Mouse (Mus musculus): ENCODE data around the gene Chst7. TPM values are rescaled to one million over a fixed set of nuclear protein-coding genes. Genes with fewer than 3 reads are reported as not detected.

Gene Chst7
- polyA plus RNA-seq, 1 experiment = 1.7 TPM

DNA sequence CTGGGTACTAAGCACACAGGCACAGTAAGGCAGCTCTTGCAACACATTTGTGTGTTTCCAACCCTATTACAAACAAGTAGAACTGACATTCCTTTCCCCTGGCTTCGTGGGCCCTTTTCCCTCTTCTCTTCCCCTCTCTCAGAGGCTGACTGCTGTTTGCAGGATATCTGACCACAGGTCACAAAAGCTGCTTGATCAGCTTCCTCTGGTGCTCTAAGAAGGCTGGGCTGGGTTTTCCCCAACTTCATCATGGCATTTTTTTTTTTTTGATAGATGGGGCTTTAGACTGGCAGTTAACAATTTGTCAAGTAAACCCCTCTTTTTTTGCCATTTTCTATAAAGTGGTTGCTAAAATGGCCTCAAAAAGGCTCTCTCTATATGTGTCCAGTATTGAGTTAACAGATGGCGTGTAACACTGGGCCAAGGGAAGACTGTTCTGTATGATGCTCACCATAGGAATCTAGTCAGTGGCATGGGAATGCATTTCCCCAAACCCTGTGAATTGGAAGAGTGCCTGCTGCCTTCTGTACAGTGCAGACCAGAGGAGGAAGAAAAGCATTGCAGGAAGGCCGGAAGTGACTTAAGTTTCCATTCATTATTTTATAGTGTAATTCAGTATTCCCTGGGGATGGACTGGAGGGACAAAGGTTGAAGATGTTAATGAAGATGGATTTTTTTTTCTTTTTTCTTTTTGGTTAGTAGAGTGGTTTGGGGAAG is 2.6 kb downstream of the Chst7 start:
- Histone ChIP-seq H3K4me2 (ENCODE audit: low read depth) (no peak overlapping the region), H3ac (ENCODE audit: control insufficient read depth, insufficient read length) (no peak overlapping the region), H3K4me3 (no peak overlapping the region), H3K36me3 (ENCODE audit: control insufficient read depth, insufficient read depth) (no peaks in the 10 kb centered on the region), H3K79me2 (ENCODE audit: control insufficient read depth, insufficient read depth) (no peaks in the 10 kb centered on the region), H3K27me3 (ENCODE audit: control insufficient read depth, insufficient read depth, insufficient read length) (no peaks in the 10 kb centered on the region)
- TF ChIP-seq CEBPB (IDR thresholded peaks at IDR 0.05; ENCODE audit: insufficient read depth, poor library complexity, severe bottlenecking) (no peak), REST (IDR thresholded peaks at IDR 0.05; ENCODE audit: insufficient read depth, insufficient read length) (no peak), TCF12 (IDR thresholded peaks at IDR 0.05; ENCODE audit: insufficient read depth, poor library complexity, severe bottlenecking) (no peak), TCF3 (IDR thresholded peaks at IDR 0.05; ENCODE audit: insufficient read length, low read depth) (no peak), MYOG (IDR thresholded peaks at IDR 0.05; ENCODE audit: control insufficient read depth in 1 of 3, insufficient read depth in 1 of 3, insufficient read length in 2 of 3, low read depth in 2 of 3) (no peak), SRF (IDR thresholded peaks at IDR 0.05; ENCODE audit: control insufficient read depth, insufficient read length, low read depth) (no peak), MYOD1 (IDR thresholded peaks at IDR 0.05; ENCODE audit: control insufficient read depth in 1 of 3, insufficient read length in 2 of 3, low read depth in 2 of 3) (no peak), MAX (IDR thresholded peaks at IDR 0.05; ENCODE audit: low read depth) (no peak), POLR2AphosphoS2 (IDR thresholded peaks at IDR 0.05; ENCODE audit: insufficient read length, low read depth) (no peak), E2F4 (IDR thresholded peaks at IDR 0.05; ENCODE audit: insufficient read depth) (no peak), USF1 (IDR thresholded peaks at IDR 0.05; ENCODE audit: low read depth) (no peak), POLR2A (IDR thresholded peaks at IDR 0.05; ENCODE audit: insufficient read length, low read depth) (no peak)

DNA sequence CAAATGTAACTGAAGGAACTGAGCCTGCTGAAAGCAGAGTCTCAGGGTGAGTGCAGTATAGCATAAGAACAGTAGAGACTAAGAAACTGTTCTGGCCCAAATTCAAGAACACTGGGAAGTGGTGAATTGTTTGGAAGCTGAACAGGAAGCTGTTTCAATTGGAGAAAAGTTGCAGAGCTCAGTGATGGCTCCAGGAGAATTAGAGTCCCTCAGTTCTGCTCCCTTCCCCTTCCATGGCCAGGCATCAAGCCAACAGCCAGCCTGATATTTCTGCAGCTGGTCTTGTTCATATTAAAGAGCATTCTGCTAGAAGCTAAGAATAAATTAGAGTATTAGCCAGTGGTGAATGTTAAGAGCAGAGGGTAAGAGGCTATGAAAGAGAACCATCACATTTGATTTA is 7.3 kb downstream of the Chst7 start:
- Histone ChIP-seq H3K79me2 (ENCODE audit: control insufficient read depth, insufficient read depth) (no peaks in the 10 kb centered on the region), H3K36me3 (ENCODE audit: control insufficient read depth, insufficient read depth) (no peaks in the 10 kb centered on the region), H3K4me3 (no peak overlapping the region), H3K27me3 (ENCODE audit: control insufficient read depth, insufficient read depth, insufficient read length) (no peaks in the 10 kb centered on the region), H3ac (ENCODE audit: control insufficient read depth, insufficient read length) (no peak overlapping the region), H3K4me2 (ENCODE audit: low read depth) (no peak overlapping the region)
- TF ChIP-seq MYOG (IDR thresholded peaks at IDR 0.05; ENCODE audit: control insufficient read depth in 1 of 3, insufficient read depth in 1 of 3, insufficient read length in 2 of 3, low read depth in 2 of 3) (no peak), REST (IDR thresholded peaks at IDR 0.05; ENCODE audit: insufficient read depth, insufficient read length) (no peak)

DNA sequence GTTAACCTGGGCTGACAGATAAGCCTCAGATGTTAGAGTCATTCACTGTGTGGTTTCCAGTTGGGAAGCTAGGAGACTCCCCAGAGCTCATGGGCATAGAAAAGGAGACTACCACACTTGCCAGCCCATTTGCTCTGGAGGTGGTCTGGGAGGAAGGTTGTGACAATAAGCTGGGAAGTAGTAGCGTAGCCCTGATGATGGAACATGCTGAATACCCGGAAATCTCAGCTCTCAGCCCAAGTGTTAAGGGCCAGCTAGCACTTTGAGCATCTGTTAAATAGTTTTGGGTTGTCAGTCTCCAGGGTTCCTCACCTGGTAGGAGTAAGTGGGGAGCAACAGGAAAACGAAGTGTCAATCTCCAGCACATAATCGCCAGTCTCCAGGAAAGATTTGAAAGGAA is 10.8 kb downstream of the Chst7 start:
- no peak for TF ChIP-seq E2F4 (IDR thresholded peaks at IDR 0.05; ENCODE audit: insufficient read depth)
- TF ChIP-seq REST (IDR thresholded peaks at IDR 0.05; ENCODE audit: insufficient read depth, insufficient read length) = no peak
- no peak for TF ChIP-seq USF1 (IDR thresholded peaks at IDR 0.05; ENCODE audit: low read depth)
- TF ChIP-seq CEBPB (IDR thresholded peaks at IDR 0.05; ENCODE audit: insufficient read depth, poor library complexity, severe bottlenecking) = no peak
- TF ChIP-seq POLR2A (IDR thresholded peaks at IDR 0.05; ENCODE audit: insufficient read length, low read depth) = no peak
- no peak for TF ChIP-seq TCF12 (IDR thresholded peaks at IDR 0.05; ENCODE audit: insufficient read depth, poor library complexity, severe bottlenecking)
- TF ChIP-seq MYOD1 (IDR thresholded peaks at IDR 0.05; ENCODE audit: control insufficient read depth in 1 of 3, insufficient read length in 2 of 3, low read depth in 2 of 3) = no peak
- TF ChIP-seq POLR2AphosphoS2 (IDR thresholded peaks at IDR 0.05; ENCODE audit: insufficient read length, low read depth) = no peak
- no peak for TF ChIP-seq TCF3 (IDR thresholded peaks at IDR 0.05; ENCODE audit: insufficient read length, low read depth)
- TF ChIP-seq SRF (IDR thresholded peaks at IDR 0.05; ENCODE audit: control insufficient read depth, insufficient read length, low read depth) = no peak
- no peak for TF ChIP-seq MAX (IDR thresholded peaks at IDR 0.05; ENCODE audit: low read depth)
- no peak for TF ChIP-seq MYOG (IDR thresholded peaks at IDR 0.05; ENCODE audit: control insufficient read depth in 1 of 3, insufficient read depth in 1 of 3, insufficient read length in 2 of 3, low read depth in 2 of 3)
- Histone ChIP-seq H3K4me3 (no peak overlapping the region), H3K36me3 (ENCODE audit: control insufficient read depth, insufficient read depth) (no peaks in the 10 kb centered on the region), H3K4me2 (ENCODE audit: low read depth) (no peak overlapping the region), H3ac (ENCODE audit: control insufficient read depth, insufficient read length) (no peak overlapping the region), H3K27me3 (ENCODE audit: control insufficient read depth, insufficient read depth, insufficient read length) (no peaks in the 10 kb centered on the region), H3K79me2 (ENCODE audit: control insufficient read depth, insufficient read depth) (no peaks in the 10 kb centered on the region)

DNA sequence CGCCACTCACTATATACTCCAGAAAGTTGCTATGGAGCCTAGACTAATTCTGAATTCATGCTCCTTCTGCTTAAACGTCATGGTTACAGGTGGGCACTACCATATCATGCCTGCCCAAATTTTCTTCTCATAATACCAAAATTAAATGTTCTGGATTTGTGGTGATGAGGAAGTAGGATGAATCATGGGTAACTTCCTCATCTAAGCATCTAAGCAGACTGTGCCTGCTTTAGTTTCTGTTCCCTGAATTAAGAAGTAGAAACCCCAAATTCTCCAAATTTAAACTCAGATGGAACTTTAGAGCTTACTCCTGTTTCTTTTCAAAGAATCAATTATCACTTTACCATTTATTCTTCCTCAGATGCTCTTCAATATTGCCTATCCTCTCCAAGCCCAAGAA is 58.4 kb downstream of the Chst7 start:
- Histone ChIP-seq H3K36me3 (ENCODE audit: control insufficient read depth, insufficient read depth) (no peaks in the 10 kb centered on the region), H3K27me3 (ENCODE audit: control insufficient read depth, insufficient read depth, insufficient read length) (no peaks in the 10 kb centered on the region), H3ac (ENCODE audit: control insufficient read depth, insufficient read length) (no peak overlapping the region), H3K4me3 (no peak overlapping the region), H3K4me2 (ENCODE audit: low read depth) (no peak overlapping the region), H3K79me2 (ENCODE audit: control insufficient read depth, insufficient read depth) (no peaks in the 10 kb centered on the region)
- no peak for TF ChIP-seq MYOG (IDR thresholded peaks at IDR 0.05; ENCODE audit: control insufficient read depth in 1 of 3, insufficient read depth in 1 of 3, insufficient read length in 2 of 3, low read depth in 2 of 3)

DNA sequence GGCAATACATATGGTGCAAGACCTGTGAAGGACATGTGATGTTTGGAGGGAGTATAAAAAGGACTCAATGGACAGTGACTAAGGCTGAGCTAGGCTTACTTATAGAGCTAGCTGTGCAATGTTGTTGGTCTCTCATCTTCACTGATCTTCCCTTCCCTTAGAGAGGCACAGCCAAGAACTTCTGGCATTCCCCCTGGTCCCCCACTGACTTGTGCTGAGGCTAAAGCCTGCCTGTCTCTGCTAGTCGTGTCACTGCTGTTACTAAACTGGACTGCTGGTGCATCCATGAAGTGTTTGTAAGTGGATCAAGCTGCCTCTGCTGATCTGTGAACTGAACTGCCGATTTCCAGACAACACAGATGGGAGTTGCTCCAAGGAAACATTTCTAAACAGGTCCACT is 66.1 kb downstream of the Chst7 start:
- no peak for TF ChIP-seq POLR2AphosphoS2 (IDR thresholded peaks at IDR 0.05; ENCODE audit: insufficient read length, low read depth)
- no peak for TF ChIP-seq MYOG (IDR thresholded peaks at IDR 0.05; ENCODE audit: control insufficient read depth in 1 of 3, insufficient read depth in 1 of 3, insufficient read length in 2 of 3, low read depth in 2 of 3)
- TF ChIP-seq CEBPB (IDR thresholded peaks at IDR 0.05; ENCODE audit: insufficient read depth, poor library complexity, severe bottlenecking) = no peak
- TF ChIP-seq TCF12 (IDR thresholded peaks at IDR 0.05; ENCODE audit: insufficient read depth, poor library complexity, severe bottlenecking) = no peak
- TF ChIP-seq E2F4 (IDR thresholded peaks at IDR 0.05; ENCODE audit: insufficient read depth) = no peak
- TF ChIP-seq MYOD1 (IDR thresholded peaks at IDR 0.05; ENCODE audit: control insufficient read depth in 1 of 3, insufficient read length in 2 of 3, low read depth in 2 of 3) = no peak
- TF ChIP-seq REST (IDR thresholded peaks at IDR 0.05; ENCODE audit: insufficient read depth, insufficient read length) = no peak
- TF ChIP-seq MAX (IDR thresholded peaks at IDR 0.05; ENCODE audit: low read depth) = no peak
- no peak for TF ChIP-seq SRF (IDR thresholded peaks at IDR 0.05; ENCODE audit: control insufficient read depth, insufficient read length, low read depth)
- TF ChIP-seq POLR2A (IDR thresholded peaks at IDR 0.05; ENCODE audit: insufficient read length, low read depth) = no peak
- no peak for TF ChIP-seq TCF3 (IDR thresholded peaks at IDR 0.05; ENCODE audit: insufficient read length, low read depth)
- no peak for TF ChIP-seq USF1 (IDR thresholded peaks at IDR 0.05; ENCODE audit: low read depth)
- Histone ChIP-seq H3K4me2 (ENCODE audit: low read depth) (no peak overlapping the region), H3ac (ENCODE audit: control insufficient read depth, insufficient read length) (no peak overlapping the region), H3K79me2 (ENCODE audit: control insufficient read depth, insufficient read depth) (no peaks in the 10 kb centered on the region), H3K4me3 (no peak overlapping the region), H3K27me3 (ENCODE audit: control insufficient read depth, insufficient read depth, insufficient read length) (no peaks in the 10 kb centered on the region), H3K36me3 (ENCODE audit: control insufficient read depth, insufficient read depth) (no peaks in the 10 kb centered on the region)

All from myocyte (in vitro differentiated cells).